Mouse (Mus musculus): ENCODE results near the gene U2af1.
"Not testable (repeated sequence)": the region's sequence is repeated elsewhere in the genome, so short reads cannot be mapped to it uniquely, and the experiment has no call there.

The U2af1 gene

GRCm38 (mm10) chr17:31658468-31659185, at the start of gene U2af1:
Gene U2af1 (minus strand): TSS chr17:31658892.
- DNase-seq: peak; percentile 99

DNA sequence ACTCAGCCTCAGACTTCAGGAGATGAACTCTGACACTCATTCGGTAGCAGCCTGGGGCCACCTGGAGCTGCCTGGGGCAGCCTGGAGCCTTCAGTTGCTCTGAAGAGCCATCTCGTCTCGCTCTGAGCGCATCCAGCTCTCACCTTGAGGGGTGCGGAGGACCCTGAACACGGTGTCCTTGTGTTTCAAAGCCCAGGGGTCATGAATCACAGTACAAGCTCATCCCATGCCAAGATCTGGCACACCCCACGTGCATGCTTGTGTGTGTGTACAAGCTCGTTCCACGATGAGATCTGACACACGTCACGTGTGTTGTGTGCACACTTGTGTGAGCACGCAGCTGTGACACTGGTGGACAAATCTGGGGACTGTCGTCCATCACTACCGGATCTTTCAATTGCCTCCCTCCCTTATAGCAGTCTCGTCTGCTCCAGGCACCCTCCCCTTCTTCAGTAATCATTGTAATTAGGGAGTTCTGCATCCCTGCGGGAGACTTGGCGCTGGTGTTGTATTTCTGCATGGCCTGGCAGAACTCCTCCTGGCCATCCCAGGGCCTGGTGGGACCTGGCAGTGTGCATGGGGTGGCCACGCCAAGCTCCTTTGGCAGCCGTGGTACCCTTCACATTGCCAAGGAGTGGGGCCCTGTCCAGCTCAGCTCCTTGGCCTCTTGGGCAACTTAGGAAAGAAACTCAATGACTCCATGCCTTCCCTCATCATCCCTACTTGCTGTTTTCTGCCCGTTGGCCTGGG, 46.8 kb upstream of the U2af1 start:
- peak; percentile 97 to 99 for DNase-seq

DNA sequence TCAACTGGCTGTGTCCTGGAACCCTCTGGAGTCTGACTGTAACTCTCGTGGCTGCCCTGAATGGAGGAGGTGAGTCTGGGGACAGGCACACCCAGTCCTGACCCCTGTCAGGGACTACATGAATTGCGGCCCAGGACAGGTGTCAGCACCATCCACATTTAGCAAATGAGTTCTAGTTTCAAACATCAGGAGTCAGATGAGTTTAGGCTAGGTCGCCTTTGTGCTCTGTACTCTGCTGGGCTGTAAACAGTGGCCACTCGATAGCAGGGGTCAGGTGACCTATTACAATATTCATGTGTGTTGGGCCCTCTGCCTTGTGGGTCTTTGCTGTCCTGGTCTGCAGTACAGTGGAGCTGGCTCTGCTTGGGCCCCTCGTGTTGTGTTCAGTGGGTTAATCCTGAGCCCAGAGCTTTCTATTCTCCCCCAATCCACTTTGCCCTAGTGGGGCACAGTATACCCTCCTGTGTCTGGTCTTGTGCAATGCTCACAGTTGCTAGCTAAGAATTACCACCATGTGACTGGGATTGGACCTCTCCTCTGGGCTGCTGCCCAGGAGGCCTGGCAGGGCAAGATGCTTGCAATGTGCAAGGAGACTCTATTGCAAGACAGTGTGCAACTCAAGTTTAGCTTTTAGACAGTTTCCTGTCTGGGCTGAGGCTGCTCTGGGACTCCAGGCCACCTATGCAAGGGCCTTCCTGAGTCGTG, 44.7 kb upstream of the U2af1 start:
- DNase-seq: no peak

DNA sequence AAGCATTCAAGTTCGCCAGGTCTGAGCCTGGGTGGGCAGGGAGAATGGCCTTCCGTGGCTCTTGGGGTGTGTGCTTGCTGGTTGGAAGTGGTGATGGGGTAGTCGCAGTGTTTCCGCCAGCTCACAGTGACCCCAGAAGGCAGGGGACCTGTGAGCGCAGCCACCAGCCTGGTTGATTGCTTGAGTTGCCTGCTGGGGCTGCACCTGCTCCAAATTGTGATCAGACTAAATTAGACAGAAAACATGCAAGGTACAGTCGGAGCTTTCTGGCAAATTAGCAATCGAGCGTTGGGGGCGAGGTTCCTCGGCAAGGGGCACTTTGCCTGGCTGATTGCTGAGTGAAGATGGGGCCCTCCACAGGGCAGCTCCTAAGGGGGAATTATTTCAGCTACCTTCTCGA, 39.7 kb upstream of the U2af1 start:
- peak; percentile 64 to 78 for DNase-seq

GRCm38 (mm10) chr17:31695356-31695755, 36.7 kb upstream of the U2af1 start:
- DNase-seq: not testable (repeated sequence)

DNA sequence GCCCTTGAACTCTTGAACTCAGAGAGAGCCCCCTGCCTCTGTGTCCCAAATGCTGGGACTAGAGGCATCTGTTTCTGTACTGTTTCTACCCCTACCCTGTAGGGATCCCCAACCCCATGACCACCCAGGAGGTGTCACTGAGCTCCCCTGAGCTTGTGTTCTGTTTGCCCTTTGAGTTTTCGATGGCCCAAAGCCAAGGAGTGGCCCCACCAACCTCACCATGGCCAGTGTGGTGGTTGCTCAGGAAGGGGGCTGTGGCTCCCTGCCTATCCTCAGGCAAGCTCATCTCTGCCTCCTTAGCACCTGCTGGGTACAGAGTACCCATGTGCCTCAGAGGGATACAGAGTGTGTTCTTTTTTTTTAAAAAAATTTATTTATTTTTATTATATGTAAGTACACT, 36.3 kb upstream of the U2af1 start:
- no peak for DNase-seq

GRCm38 (mm10) chr17:31694023-31694376, 35.3 kb upstream of the U2af1 start:
- DNase-seq: no peak

DNA sequence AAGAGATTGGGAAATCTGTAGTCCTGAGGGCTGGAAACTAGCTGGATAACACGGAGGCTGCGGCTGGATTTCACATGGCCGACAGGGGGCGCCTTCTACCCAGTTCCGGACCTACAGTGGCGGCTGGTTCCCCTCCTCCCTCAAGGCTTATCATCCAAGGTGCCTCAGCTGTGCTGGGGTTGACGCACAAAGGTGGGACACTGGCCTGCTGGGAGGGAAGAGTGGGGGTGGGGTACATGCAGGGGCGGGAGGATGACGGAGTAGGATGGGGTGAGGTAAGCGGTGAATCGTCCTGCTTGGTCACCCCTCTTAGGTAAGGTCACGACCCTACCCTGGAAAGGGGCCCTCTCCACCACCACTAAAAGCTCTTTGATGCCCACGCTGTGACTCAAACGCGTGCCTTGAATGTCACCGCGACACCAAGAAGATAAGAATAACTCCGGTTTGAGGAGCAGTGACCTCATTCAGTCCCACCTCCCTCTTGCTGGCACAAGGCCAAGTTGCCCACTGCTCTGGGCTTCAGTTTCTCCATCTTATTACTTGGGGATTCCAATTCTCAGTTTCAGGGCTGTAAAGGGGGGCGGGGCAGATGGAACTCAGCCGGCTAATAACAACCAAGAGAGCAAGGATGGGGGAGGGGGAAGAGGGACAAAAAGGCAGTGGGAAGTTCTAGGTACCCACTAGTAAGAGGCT, 34.8 kb upstream of the U2af1 start:
- peak; percentile 40 to 70 for DNase-seq

DNA sequence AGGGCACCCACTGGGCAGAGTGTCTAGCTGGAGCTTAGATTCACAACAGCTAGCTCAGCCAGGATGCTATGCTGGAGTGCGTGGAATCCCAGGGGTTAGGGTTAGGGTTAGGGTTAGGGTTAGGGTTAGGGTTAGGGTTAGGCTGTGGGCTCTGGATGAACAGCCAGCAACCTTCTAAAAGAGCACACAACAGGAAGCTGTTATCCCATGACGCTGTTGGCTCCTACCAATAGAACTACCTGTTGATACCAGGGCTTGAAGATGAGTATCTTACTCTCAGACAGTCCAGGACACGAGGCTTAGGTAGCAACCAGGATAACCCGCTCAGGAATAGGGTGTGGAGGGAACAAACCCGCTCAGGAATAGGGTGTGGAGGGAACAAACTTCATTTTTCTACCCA, 34.2 kb upstream of the U2af1 start:
- no peak for DNase-seq

DNA sequence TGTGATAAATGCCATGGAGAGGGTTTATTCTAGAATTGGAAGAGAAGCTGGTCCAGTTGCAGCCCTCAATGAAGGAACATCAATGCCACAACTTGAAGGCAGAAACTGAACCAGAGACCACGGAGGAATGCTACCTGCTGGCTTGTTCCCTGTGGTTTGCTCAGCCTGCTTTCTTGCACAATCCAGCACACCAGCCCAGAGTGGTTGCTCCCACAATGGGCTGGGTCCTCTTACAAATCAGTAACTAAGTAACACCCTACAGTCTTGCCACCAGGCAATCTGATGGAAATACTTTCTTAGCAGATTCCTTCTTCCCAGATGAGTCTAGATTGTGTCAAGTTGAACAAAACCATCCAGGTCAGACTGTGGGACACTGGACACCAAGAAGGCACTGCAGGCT, 30.9 kb upstream of the U2af1 start:
- DNase-seq: no peak

DNA sequence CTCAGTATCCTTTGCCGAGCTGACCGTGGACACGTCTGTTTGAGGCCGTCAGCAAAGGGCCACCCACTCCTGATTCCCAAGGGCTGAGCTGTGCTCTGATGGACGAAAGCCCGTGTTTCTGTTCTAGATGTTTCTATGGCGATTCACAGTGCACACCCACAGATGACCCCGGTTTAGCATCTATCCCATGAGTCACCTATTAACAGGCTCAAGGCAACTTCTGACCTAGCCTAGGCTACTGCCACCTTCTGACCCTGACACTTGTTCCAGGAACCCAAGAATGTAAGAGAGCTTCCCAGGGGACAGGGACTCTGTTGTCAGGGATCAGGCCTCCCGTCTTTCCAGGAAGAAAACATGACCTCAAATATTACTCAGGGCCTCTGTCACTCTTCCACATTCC, 29.4 kb upstream of the U2af1 start:
- no peak for DNase-seq

- DNase-seq: no peak
Observed at GRCm38 (mm10) chr17:31686225-31686564, 27.5 kb upstream of the U2af1 start.

GRCm38 (mm10) chr17:31685514-31686224, 27.0 kb upstream of the U2af1 start:
- peak; percentile 91 to 92 for DNase-seq

GRCm38 (mm10) chr17:31680450-31680849, 21.8 kb upstream of the U2af1 start:
- DNase-seq: no peak

- no peak for DNase-seq
Observed at GRCm38 (mm10) chr17:31677507-31677906, 18.8 kb upstream of the U2af1 start, which contains the start of gene Cryaa. Gene Cryaa (plus strand): TSS chr17:31677807.

- no peak for DNase-seq
Observed at GRCm38 (mm10) chr17:31674426-31674825, 15.7 kb upstream of the U2af1 start.

- no peak for DNase-seq
Observed at GRCm38 (mm10) chr17:31672279-31672678, 13.6 kb upstream of the U2af1 start.

DNA sequence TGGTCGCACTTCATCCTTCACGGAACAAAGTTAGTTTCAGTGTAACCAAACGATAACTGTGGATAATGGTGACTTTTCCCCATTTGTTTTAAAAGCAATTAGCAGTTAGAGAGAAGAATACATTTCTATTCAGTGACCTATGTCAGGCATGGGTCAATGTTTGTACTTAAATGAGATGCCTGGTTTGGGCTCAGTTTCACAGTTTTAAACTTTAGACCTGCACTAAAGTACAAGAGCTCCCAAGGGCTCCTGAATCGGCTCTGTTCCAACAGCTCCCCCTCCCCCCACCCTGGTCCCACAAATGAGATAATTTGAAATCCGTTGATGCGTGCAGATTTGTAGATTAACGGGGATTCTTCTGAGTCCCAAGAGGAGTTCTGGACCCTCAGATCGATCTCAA, 13.0 kb upstream of the U2af1 start:
- no peak for DNase-seq

GRCm38 (mm10) chr17:31670163-31670562, 11.5 kb upstream of the U2af1 start:
- DNase-seq: peak; percentile 26

DNA sequence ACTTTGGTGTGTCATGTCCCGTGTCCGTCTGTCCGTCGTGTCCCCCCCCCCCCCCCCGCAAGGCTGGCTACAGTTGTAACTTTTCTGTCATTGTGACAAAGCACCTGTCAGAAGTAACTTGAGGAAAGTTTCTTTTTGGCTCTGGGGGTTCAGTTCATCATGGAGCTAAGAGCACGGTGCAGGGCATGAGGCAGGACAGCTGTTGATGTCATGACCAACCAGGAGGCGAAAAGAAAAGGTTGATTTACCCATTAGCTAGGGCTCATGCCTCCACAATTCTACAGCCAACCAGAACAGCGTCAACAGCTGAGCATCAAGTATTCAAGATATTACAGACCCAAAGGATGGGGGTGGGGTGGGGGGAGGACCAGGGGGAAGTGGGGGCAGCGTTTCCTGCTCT, 9.6 kb upstream of the U2af1 start:
- DNase-seq: no peak

GRCm38 (mm10) chr17:31664760-31665159, 6.1 kb upstream of the U2af1 start:
- DNase-seq: peak; percentile 84 to 91

- peak in 1 of 2 experiments; percentile 58 for DNase-seq
Observed at GRCm38 (mm10) chr17:31662855-31663254, 4.2 kb upstream of the U2af1 start.

All from cerebellum, postnatal 14 days (tissue).